Mouse (Mus musculus): Measurements from ENCODE around the gene Ndrg3. TPM values are rescaled to one million over a fixed set of nuclear protein-coding genes. Genes with fewer than 3 reads are reported as not detected.
"Not testable (repeated sequence)": the region's sequence is repeated elsewhere in the genome, so short reads cannot be mapped to it uniquely, and the experiment has no call there.

The Ndrg3 gene
- total and polyA plus RNA-seq, 3 experiments, result 14.3 to 139 (median 113) TPM

DNA sequence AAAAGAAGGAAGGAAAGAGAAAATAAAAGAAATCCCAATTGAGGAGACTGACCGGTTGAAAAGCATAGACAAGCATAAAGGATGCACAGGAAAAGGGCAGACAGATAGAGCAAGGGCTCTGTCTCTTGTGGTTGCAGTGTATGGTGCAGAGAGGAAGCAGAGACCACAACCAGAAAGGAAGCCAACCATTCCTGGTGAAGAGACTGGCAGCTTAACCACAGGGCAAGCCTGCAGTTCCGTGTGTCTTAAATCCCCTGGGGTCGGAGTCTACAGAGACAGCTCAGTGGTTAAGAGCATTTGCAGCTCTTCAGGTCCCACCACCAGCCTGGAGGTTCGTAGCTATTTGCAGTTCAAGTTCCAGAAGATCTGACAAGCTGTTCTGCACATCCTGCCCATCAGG is 73.3 kb downstream of the Ndrg3 start:
- ATAC-seq (ENCODE audit: extremely low read depth, insufficient number of reproducible peaks, low FRiP score, poor library complexity, severe bottlenecking) (no peak), DNase-seq (ENCODE audit: low spot score) (no peak)
- TF ChIP-seq POLR2AphosphoS5 (IDR thresholded peaks at IDR 0.05; ENCODE audit: insufficient replicate concordance, low read depth, low read length) (no peak), CTCF (IDR thresholded peaks at IDR 0.05; ENCODE audit: low read depth, low read length) (no peak), TAL1 (conservative IDR thresholded peaks at IDR 0.05; ENCODE audit: low read depth, low read length) (no peak), GATA2 (IDR thresholded peaks at IDR 0.05; ENCODE audit: borderline replicate concordance, low read depth, low read length) (no peak), GATA1 (IDR thresholded peaks at IDR 0.05; ENCODE audit: borderline replicate concordance, low read length) (no peak)
- Histone ChIP-seq H3K27me3 (ENCODE audit: insufficient read depth, low read length) (no peaks in the 10 kb centered on the region), H3K4me3 (ENCODE audit: low read depth, low read length) (no peak overlapping the region), H3K36me3 (replicated peaks) (no peaks in the 10 kb centered on the region), H3K4me1 (ENCODE audit: insufficient read depth, low read depth, low read length) (peaks cover 31% of the 10 kb centered on the region), H3K9me3 (replicated peaks) (no peaks in the 10 kb centered on the region; the same call in 1 of the 2 replicates)

GRCm38 (mm10) chr2:156916419-156917125 is 75.3 kb downstream of the Ndrg3 start:
- no peak for DNase-seq (ENCODE audit: low spot score)
- H3K36me3 ChIP-seq (replicated peaks), result no peaks in the 10 kb centered on the region
- no peak overlapping the region for H3K4me3 ChIP-seq (ENCODE audit: low read depth, low read length)
- H3K9me3 ChIP-seq (replicated peaks), result no peaks in the 10 kb centered on the region; the same call in 1 of the 2 replicates
- H3K27me3 ChIP-seq (ENCODE audit: insufficient read depth, low read length), result no peaks in the 10 kb centered on the region
- peaks cover 35% of the 10 kb centered on the region for H3K4me1 ChIP-seq (ENCODE audit: insufficient read depth, low read depth, low read length)
- TF ChIP-seq CTCF (IDR thresholded peaks at IDR 0.05; ENCODE audit: low read depth, low read length) (no peak), GATA1 (IDR thresholded peaks at IDR 0.05; ENCODE audit: borderline replicate concordance, low read length) (no peak), POLR2AphosphoS5 (IDR thresholded peaks at IDR 0.05; ENCODE audit: insufficient replicate concordance, low read depth, low read length) (no peak), GATA2 (IDR thresholded peaks at IDR 0.05; ENCODE audit: borderline replicate concordance, low read depth, low read length) (no peak), TAL1 (conservative IDR thresholded peaks at IDR 0.05; ENCODE audit: low read depth, low read length) (no peak)
- ATAC-seq (ENCODE audit: extremely low read depth, insufficient number of reproducible peaks, low FRiP score, poor library complexity, severe bottlenecking), result no peak

DNA sequence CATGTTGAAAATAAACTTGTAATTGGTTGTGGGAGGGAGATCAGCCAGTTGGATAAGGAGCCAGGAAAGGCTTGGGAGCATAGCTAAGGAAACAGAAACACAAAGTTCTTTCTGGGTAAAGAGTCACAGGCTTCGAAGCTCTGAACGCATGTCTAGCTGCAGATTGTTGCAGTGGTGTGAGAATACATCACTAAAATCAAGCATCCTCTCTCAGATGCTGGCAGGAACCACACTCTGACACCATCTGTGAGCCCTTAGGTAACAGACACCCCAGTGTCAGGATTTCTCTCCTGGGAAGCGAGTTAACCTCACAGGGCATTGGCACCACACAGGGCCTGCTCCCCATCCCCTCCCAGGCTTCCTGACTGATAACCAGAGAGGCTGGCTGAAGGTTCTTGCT is 76.3 kb downstream of the Ndrg3 start:
- TF ChIP-seq CTCF (IDR thresholded peaks at IDR 0.05; ENCODE audit: low read depth, low read length), result no peak
- no peak for TF ChIP-seq POLR2AphosphoS5 (IDR thresholded peaks at IDR 0.05; ENCODE audit: insufficient replicate concordance, low read depth, low read length)
- TF ChIP-seq GATA1 (IDR thresholded peaks at IDR 0.05; ENCODE audit: borderline replicate concordance, low read length), result no peak
- no peak for TF ChIP-seq TAL1 (conservative IDR thresholded peaks at IDR 0.05; ENCODE audit: low read depth, low read length)
- no peak for TF ChIP-seq GATA2 (IDR thresholded peaks at IDR 0.05; ENCODE audit: borderline replicate concordance, low read depth, low read length)
- DNase-seq (ENCODE audit: low spot score) (peak; percentile 2), ATAC-seq (ENCODE audit: extremely low read depth, insufficient number of reproducible peaks, low FRiP score, poor library complexity, severe bottlenecking) (no peak)
- H3K9me3 ChIP-seq (replicated peaks), result no peaks in the 10 kb centered on the region; the same call in 1 of the 2 replicates
- H3K27me3 ChIP-seq (ENCODE audit: insufficient read depth, low read length), result no peaks in the 10 kb centered on the region
- no peaks in the 10 kb centered on the region for H3K36me3 ChIP-seq (replicated peaks)
- H3K4me1 ChIP-seq (ENCODE audit: insufficient read depth, low read depth, low read length), result peaks cover 40% of the 10 kb centered on the region
- no peak overlapping the region for H3K4me3 ChIP-seq (ENCODE audit: low read depth, low read length)

GRCm38 (mm10) chr2:156913191-156913590 is 78.7 kb downstream of the Ndrg3 start:
- Histone ChIP-seq H3K4me1 (ENCODE audit: insufficient read depth, low read depth, low read length) (peaks cover 42% of the 10 kb centered on the region), H3K4me3 (ENCODE audit: low read depth, low read length) (no peak overlapping the region), H3K9me3 (replicated peaks) (no peaks in the 10 kb centered on the region; the same call in 1 of the 2 replicates), H3K36me3 (replicated peaks) (no peaks in the 10 kb centered on the region), H3K27me3 (ENCODE audit: insufficient read depth, low read length) (no peaks in the 10 kb centered on the region)
- no peak for TF ChIP-seq CTCF (IDR thresholded peaks at IDR 0.05; ENCODE audit: low read depth, low read length)
- no peak for TF ChIP-seq GATA2 (IDR thresholded peaks at IDR 0.05; ENCODE audit: borderline replicate concordance, low read depth, low read length)
- TF ChIP-seq POLR2AphosphoS5 (IDR thresholded peaks at IDR 0.05; ENCODE audit: insufficient replicate concordance, low read depth, low read length), result no peak
- TF ChIP-seq GATA1 (IDR thresholded peaks at IDR 0.05; ENCODE audit: borderline replicate concordance, low read length), result no peak
- no peak for TF ChIP-seq TAL1 (conservative IDR thresholded peaks at IDR 0.05; ENCODE audit: low read depth, low read length)
- DNase-seq (ENCODE audit: low spot score), result peak; percentile 1
- no peak for ATAC-seq (ENCODE audit: extremely low read depth, insufficient number of reproducible peaks, low FRiP score, poor library complexity, severe bottlenecking)

- ATAC-seq (ENCODE audit: extremely low read depth, insufficient number of reproducible peaks, low FRiP score, poor library complexity, severe bottlenecking); H3K4me3 ChIP-seq (ENCODE audit: low read depth, low read length); DNase-seq (ENCODE audit: low spot score); H3K9me3 ChIP-seq (replicated peaks); H3K36me3 ChIP-seq (replicated peaks); H3K27me3 ChIP-seq (ENCODE audit: insufficient read depth, low read length): not testable (repeated sequence)
- H3K4me1 ChIP-seq (ENCODE audit: insufficient read depth, low read depth, low read length), result peaks cover 14% of the 10 kb centered on the region; the same call in 1 of the 2 replicates
Measured at GRCm38 (mm10) chr2:156905931-156906330, 85.9 kb downstream of the Ndrg3 start.

DNA sequence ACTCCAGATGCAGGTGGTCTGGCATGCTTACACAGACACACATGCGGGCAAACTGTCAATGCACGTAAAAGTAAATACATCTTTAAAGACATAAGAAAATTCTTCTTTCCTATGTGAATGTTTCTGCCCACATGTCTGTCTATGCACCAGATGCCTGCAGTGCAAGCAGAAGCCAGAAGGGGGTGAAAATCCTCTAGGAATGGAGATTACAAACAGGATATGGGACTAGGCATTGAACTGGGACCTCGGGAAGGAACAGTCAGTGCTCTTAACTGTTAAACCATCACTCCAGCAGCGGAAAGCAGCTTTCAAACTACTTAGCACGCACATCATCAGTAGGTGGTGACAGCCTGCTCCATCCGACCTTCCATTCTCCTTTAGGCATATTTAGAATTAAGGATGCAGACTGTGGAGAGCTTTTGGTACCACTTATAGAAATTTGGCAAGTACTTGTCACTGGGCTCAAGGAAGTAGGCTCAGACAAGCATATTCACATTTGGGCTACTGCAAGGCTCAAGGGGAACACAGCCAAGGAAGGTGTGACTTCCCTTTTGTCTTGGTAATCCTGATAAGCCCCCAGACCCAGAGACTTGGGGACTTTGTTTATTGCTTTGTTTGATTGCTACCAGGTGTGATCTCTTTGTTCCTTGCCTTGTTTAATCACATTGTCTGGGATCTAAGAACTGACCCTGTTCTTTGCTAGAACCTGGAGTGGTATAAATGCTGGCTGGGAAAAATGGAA is 86.7 kb downstream of the Ndrg3 start:
- Histone ChIP-seq H3K4me1 (ENCODE audit: insufficient read depth, low read depth, low read length) (peaks cover 14% of the 10 kb centered on the region; the same call in 1 of the 2 replicates), H3K9me3 (replicated peaks) (no peaks in the 10 kb centered on the region), H3K4me3 (ENCODE audit: low read depth, low read length) (no peak overlapping the region), H3K27me3 (ENCODE audit: insufficient read depth, low read length) (no peaks in the 10 kb centered on the region), H3K36me3 (replicated peaks) (no peaks in the 10 kb centered on the region)
- DNase-seq (ENCODE audit: low spot score) (peak; percentile 0), ATAC-seq (ENCODE audit: extremely low read depth, insufficient number of reproducible peaks, low FRiP score, poor library complexity, severe bottlenecking) (no peak)
- no peak for TF ChIP-seq CTCF (IDR thresholded peaks at IDR 0.05; ENCODE audit: low read depth, low read length)
- TF ChIP-seq TAL1 (conservative IDR thresholded peaks at IDR 0.05; ENCODE audit: low read depth, low read length), result no peak
- no peak for TF ChIP-seq GATA2 (IDR thresholded peaks at IDR 0.05; ENCODE audit: borderline replicate concordance, low read depth, low read length)
- no peak for TF ChIP-seq GATA1 (IDR thresholded peaks at IDR 0.05; ENCODE audit: borderline replicate concordance, low read length)
- TF ChIP-seq POLR2AphosphoS5 (IDR thresholded peaks at IDR 0.05; ENCODE audit: insufficient replicate concordance, low read depth, low read length), result no peak

Data from G1E (cell line).